Mouse (Mus musculus): Measurements from ENCODE around the gene Usp15.

GRCm38 (mm10) chr10:123142395-123143050, 54.3 kb downstream of the Usp15 start:
- TF ChIP-seq TAL1 (IDR thresholded peaks at IDR 0.05; ENCODE audit: low read length) (no peak), GATA1 (IDR thresholded peaks at IDR 0.05; ENCODE audit: low read length) (no peak)

Measured in erythroblast, embryonic 14.5 days (primary cell).